Mouse (Mus musculus) gastrocnemius, postnatal 4 days (tissue): ENCODE measurements at regions not wholly inside any gene's neighbourhood (a gene's known extent, or its start where the extent isn't known, plus 50 kb on each side); places are given as distances from the start of the nearest gene placed in this dataset.
"Not testable (repeated sequence)": the region's sequence is repeated elsewhere in the genome, so short reads cannot be mapped to it uniquely, and the experiment has no call there.

Source experiments
- DNase-seq, 2 experiments: peaks; one replicate each; pipeline ENCODE4 v3.0.0; 2021 to 2022; ENCODE audit warnings: low spot score in 2 of 2, mixed read lengths in 2 of 2

GRCm38 (mm10) chr12:36926225-36926624 is 182.1 kb upstream of the Meox2 start:
- DNase-seq, result no peak

- no peak for DNase-seq
These were observed 175.2 kb upstream of the Meox2 start for GRCm38 (mm10) chr12:36933118-36933610.

GRCm38 (mm10) chr12:36943903-36944302 is 164.4 kb upstream of the Meox2 start:
- no peak for DNase-seq

GRCm38 (mm10) chr12:36945964-36946363 is 162.4 kb upstream of the Meox2 start:
- DNase-seq, result peak; percentile 23 to 56

- DNase-seq, result no peak
These were observed 160.4 kb upstream of the Meox2 start for GRCm38 (mm10) chr12:36947902-36948301.

GRCm38 (mm10) chr12:36949096-36949738 is 159.1 kb upstream of the Meox2 start:
- no peak for DNase-seq

GRCm38 (mm10) chr12:36974432-36975094 is 133.8 kb upstream of the Meox2 start:
- no peak for DNase-seq

GRCm38 (mm10) chr12:36977141-36977540 is 131.2 kb upstream of the Meox2 start:
- no peak for DNase-seq

- no peak for DNase-seq
These were observed 117.2 kb upstream of the Meox2 start for GRCm38 (mm10) chr12:36991135-36991534.

GRCm38 (mm10) chr12:36991970-36992369 is 116.4 kb upstream of the Meox2 start:
- DNase-seq, result no peak

GRCm38 (mm10) chr12:37001401-37001800 is 106.9 kb upstream of the Meox2 start:
- DNase-seq, result peak in 1 of 2 experiments; percentile 16

GRCm38 (mm10) chr12:37005262-37005661 is 103.1 kb upstream of the Meox2 start:
- DNase-seq, result no peak

GRCm38 (mm10) chr12:37010306-37010705 is 98.0 kb upstream of the Meox2 start:
- DNase-seq, result no peak

GRCm38 (mm10) chr12:37014401-37014800 is 93.9 kb upstream of the Meox2 start:
- DNase-seq, result no peak

- not testable (repeated sequence) for DNase-seq
These were observed 93.4 kb upstream of the Meox2 start for GRCm38 (mm10) chr12:37014945-37015344.

GRCm38 (mm10) chr12:37015474-37016248 is 92.7 kb upstream of the Meox2 start:
- DNase-seq, result peak in 1 of 2 experiments; percentile 15

GRCm38 (mm10) chr12:37047191-37047590 is 61.1 kb upstream of the Meox2 start:
- no peak for DNase-seq

- no peak for DNase-seq
These were observed 57.7 kb upstream of the Meox2 start for GRCm38 (mm10) chr12:37050596-37050995.

GRCm38 (mm10) chr12:37057411-37057810 is 50.9 kb upstream of the Meox2 start:
- DNase-seq, result no peak
